Mouse (Mus musculus): ENCODE results near the gene Vmn1r219.
"Not testable (repeated sequence)": the region's sequence is repeated elsewhere in the genome, so short reads cannot be mapped to it uniquely, and the experiment has no call there.

Vmn1r219 gene

DNA sequence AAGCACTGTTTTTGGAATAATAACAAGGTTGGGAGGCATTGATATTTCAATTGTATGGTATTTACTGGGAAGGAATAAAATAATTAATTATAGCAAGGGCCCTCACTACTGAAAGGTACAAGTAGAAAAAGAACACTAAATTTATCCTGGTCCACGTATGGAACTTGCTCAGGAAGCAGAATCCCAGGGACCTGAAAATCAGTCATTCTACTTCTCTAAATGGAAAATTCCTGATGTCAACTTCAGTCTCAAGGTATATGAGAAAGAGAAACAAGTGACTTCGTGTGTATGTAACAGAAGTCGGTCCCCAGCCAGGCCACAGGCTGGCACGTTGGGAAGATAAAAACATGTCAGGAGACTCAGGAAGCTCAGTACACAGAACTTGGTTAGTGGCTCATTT, at the start of gene Vmn1r219:
Vmn1r219 (plus strand) TSS at position 301 of the 400 bp plus-strand sequence.
- in situ Hi-C loops (cut with MboI, MseI): no loop called here

DNA sequence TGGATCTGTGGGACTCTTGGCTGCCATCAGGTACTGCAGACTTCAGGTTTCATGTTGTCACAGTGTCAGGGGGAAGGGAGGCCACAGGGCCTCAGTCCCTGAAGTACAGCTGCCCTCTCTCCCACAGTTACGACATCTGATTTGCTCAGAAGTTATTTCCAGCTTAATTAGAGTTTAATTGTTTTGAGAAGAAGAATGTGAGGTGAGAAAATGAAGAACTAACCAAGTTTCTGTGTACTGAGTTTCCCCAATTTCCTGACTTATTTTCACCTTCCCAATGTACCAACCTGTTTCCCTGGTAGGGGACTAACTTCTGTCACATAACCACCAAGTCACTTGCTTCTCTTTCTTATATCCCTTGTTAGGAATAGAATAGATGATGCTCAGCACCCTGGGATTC, 41.0 kb upstream of the Vmn1r219 start, which contains the start of gene Vmn1r217:
Vmn1r217 (minus strand) TSS at position 101 of the 400 bp plus-strand sequence.
- in situ Hi-C loops (cut with MboI, MseI): not testable (repeated sequence)

DNA sequence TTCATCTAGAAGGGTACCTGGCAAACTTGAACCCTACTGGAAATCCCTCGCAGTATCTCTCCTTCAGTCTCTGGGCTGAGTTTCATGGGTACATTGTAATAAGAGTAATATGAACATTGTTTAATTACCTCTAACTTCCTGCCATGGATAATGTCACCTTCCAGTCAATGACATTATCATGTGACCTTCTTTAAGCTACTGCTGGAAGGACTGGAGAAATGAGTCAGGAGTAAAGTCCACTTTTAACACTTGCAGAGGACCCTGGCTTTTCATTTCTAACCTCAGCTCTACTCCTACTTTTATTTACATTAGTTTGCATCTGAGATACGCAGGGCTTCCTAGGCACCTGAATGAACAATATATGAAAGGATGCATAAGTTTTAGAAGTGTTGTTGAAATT, 38.5 kb upstream of the Vmn1r219 start:
- in situ Hi-C loops (cut with MboI, MseI): no loop called here

DNA sequence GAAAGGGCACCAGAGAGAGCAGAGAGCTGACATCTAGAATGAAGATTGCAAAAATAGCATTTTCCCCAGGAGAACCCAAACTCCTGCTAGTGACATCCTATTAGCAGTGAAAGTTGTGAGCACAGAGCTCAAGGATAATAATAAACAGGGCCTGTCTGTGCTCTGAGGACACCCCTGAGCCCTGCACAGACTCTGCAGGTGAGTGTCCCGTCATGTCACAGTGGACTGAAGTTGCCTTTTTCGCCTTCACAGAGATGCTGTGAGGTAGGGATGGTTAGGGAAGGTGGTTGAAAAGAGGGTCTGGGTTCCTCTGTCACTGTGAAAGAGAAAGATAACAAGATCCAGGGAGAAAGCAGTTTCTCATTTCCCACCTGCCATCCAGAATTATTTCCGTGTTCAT, 26.0 kb upstream of the Vmn1r219 start, which contains the start of gene Vmn1r218:
Vmn1r218 (plus strand) TSS at position 57 of the 400 bp plus-strand sequence.
- in situ Hi-C loops (cut with MboI, MseI): no loop called here

GRCm38 (mm10) chr13:23133501-23133900, 25.6 kb upstream of the Vmn1r219 start:
- in situ Hi-C loops (cut with MboI, MseI): no loop called here

DNA sequence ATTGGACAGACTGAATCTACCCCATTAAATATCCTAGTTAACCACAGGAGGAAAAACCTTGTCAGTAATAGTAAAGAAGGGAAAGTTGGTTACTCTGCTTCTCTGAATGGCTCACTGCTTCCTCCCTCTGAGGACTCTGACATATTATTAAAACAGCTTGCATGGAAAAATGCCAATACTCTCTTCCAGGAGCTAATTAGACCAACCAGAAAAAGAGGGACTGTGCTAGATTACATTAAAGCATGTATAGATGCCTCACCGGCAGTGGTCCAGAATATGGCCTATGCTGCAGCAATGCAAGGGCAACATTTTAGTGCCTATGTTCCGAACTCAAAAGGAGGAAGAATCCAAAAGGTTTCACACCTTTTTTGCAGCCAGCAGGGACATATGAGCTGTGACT, 20.2 kb upstream of the Vmn1r219 start:
- in situ Hi-C loops (cut with MboI, MseI): no loop called here

GRCm38 (mm10) chr13:23157848-23158247, 1.3 kb upstream of the Vmn1r219 start:
- in situ Hi-C loops (cut with MboI, MseI): no loop called here

GRCm38 (mm10) chr13:23166471-23166870, 7.4 kb downstream of the Vmn1r219 start:
- in situ Hi-C loops (cut with MboI, MseI): not testable (repeated sequence)

GRCm38 (mm10) chr13:23187875-23188274, 28.8 kb downstream of the Vmn1r219 start, which contains the start of gene Vmn1r220:
Gene Vmn1r220 (minus strand): TSS chr13:23187975.
- in situ Hi-C loops (cut with MboI, MseI): no loop called here

GRCm38 (mm10) chr13:23203885-23204284, 44.8 kb downstream of the Vmn1r219 start:
- in situ Hi-C loops (cut with MboI, MseI): not testable (repeated sequence)

DNA sequence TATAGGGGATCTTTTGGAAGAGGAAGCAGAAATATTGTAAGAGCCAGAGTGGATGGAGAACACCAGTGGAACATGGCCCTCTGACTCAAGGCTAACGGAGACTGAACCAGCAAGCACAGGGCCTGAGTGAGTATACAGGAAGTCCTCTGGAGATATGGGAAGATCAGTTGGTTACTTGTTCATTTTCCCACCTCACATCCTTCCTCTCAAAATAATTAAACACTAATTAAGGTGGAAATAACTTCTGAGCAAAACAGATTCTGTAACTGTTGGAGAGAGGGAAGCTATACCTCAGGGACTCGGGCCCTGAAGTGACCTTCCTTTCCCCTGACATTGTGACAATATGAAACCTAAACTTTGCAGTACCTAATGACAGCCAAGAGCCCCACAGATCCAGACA, 54.7 kb downstream of the Vmn1r219 start, which contains the start of gene Vmn1r221:
Vmn1r221 (plus strand) TSS at position 301 of the 400 bp plus-strand sequence.
- in situ Hi-C loops (cut with MboI, MseI): loop anchor here (5.0 kb wide), 1 partner anchor 1107 kb away; the partner anchor contains the start of gene Vmn1r189
